Mouse (Mus musculus) liver, embryonic 11.5 days (tissue): ENCODE results near the gene Gins1. TPM values are rescaled to one million over a fixed set of nuclear protein-coding genes. Genes with fewer than 3 reads are reported as not detected.

Source experiments
- ATAC-seq: fragments of 200-750 bp; cut with Nextera tagmentation; replicated peaks from 2 replicates; pipeline ENCODE4 v1.8.0; 2017; ENCODE audit warnings: moderate number of reproducible peaks, mild to moderate bottlenecking, moderate TSS enrichment, moderate library complexity; ENCODE audit not compliant: low FRiP score
- DNase-seq: peaks from one replicate; pipeline ENCODE4 v3.0.0-alpha.2; 2017; ENCODE audit warnings: low spot score
- H3K27ac ChIP-seq: fragments of 300-500 bp; sonication (generic); 2 replicates; pipeline ENCODE4 v1.5.1; 2014; ENCODE audit warnings: mild to moderate bottlenecking, low read depth, low read length, control low read depth
- H3K27me3 ChIP-seq: fragments of 300-500 bp; sonication (generic); replicated peaks from 2 replicates; pipeline ENCODE4 v1.6.1; 2014; ENCODE audit warnings: low read length, mixed read lengths; ENCODE audit not compliant: control insufficient read depth, insufficient read depth
- H3K36me3 ChIP-seq: fragments of 300-500 bp; sonication (generic); 2 replicates; pipeline ENCODE4 v1.6.1; 2014; ENCODE audit warnings: mild to moderate bottlenecking, low read length, moderate library complexity, mixed read lengths; ENCODE audit not compliant: control insufficient read depth, insufficient read depth
- H3K4me1 ChIP-seq: fragments of 300-500 bp; sonication (generic); replicated peaks from 2 replicates; pipeline ENCODE4 v1.6.1; 2014; ENCODE audit warnings: low read length, mixed read lengths; ENCODE audit not compliant: control insufficient read depth, insufficient read depth
- H3K4me2 ChIP-seq: fragments of 300-500 bp; sonication (generic); 2 replicates; pipeline ENCODE4 v1.6.1; 2014; ENCODE audit warnings: mild to moderate bottlenecking, control low read depth, moderate library complexity
- H3K4me3 ChIP-seq: fragments of 300-500 bp; sonication (generic); 2 replicates; pipeline ENCODE4 v1.5.1; 2014; ENCODE audit warnings: low read depth, low read length, control low read depth
- H3K9ac ChIP-seq: fragments of 300-500 bp; sonication (generic); 2 replicates; pipeline ENCODE4 v1.6.1; 2014; ENCODE audit warnings: low read depth, low read length, control low read depth
- H3K9me3 ChIP-seq: fragments of 300-500 bp; sonication (generic); 2 replicates; pipeline ENCODE4 v1.6.1; 2016; ENCODE audit warnings: low read length, inconsistent platforms, mixed read lengths; ENCODE audit not compliant: control insufficient read depth
- WGBS: fragments of 180-500 bp; shearing (Covaris S2); extraction: QIAGEN DNeasy Blood & Tissue Kit; methylation state at CpG from one replicate; pipeline ENCODE4 v1.1.7; 2014; 5-methylcytosine and 5-hydroxymethylcytosine counted together
- polyA plus RNA-seq: library from polyadenylated mRNA; unstranded; fragments of >200 nt; fragmentation: Nextera tagmentation; extraction: Ambion mirVana; gene quantifications from 2 replicates; pipeline ENCODE4 v1.2.1, GENCODE M21; 2014

Gene Gins1
- 65.8 and 68.3 TPM in 2 replicates for polyA plus RNA-seq

DNA sequence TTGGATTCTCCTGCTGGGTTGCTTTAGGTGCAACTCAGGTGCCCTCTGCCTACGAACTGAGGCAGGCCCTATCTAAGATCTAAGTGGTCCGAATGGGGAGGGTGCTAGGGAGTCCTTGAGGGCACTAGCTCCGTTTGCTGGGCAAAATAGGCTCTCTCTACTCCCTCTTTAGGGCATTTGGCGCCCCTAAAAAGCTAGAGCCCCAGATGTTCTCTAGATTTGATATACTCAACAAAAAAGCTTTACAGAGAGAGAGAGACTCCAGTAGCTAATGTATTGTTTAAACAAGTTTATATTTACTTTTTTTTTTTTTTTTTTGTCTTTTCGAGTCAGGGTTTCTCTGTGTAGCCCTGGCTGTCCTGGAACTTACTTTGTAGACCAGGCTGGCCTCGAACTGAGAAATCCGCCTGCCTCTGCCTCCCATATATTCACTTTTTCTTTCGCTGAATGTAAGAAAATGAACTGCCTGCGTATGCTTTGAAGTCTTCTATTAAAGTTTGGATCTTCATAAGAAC is at the start of gene Gins1:
Gene Gins1, plus strand, starts transcription at position 465 of the 515 bp plus-strand sequence.
- H3K27ac ChIP-seq, result peak within 1 kb of the TSS; percentile 88
- H3K9me3 ChIP-seq, result no peaks in the 10 kb centered on the region
- DNase-seq (no peak), ATAC-seq (peak; percentile 60)
- no peaks in the 10 kb centered on the region for H3K27me3 ChIP-seq
- peak within 1 kb of the TSS; percentile 78 for H3K4me2 ChIP-seq
- H3K4me3 ChIP-seq, result peak within 1 kb of the TSS; percentile 78
- peaks cover 6% of the 10 kb centered on the region for H3K4me1 ChIP-seq
- no peaks in the 10 kb centered on the region for H3K36me3 ChIP-seq
- peak within 1 kb of the TSS; percentile 84 for H3K9ac ChIP-seq
- WGBS, result 30% methylated on average over 9 of the region's 9 CpGs

- 81% methylated on average over 9 of the region's 9 CpGs for WGBS
These were observed 46.3 kb upstream of the Gins1 start for GRCm38 (mm10) chr2:150858724-150859487.

DNA sequence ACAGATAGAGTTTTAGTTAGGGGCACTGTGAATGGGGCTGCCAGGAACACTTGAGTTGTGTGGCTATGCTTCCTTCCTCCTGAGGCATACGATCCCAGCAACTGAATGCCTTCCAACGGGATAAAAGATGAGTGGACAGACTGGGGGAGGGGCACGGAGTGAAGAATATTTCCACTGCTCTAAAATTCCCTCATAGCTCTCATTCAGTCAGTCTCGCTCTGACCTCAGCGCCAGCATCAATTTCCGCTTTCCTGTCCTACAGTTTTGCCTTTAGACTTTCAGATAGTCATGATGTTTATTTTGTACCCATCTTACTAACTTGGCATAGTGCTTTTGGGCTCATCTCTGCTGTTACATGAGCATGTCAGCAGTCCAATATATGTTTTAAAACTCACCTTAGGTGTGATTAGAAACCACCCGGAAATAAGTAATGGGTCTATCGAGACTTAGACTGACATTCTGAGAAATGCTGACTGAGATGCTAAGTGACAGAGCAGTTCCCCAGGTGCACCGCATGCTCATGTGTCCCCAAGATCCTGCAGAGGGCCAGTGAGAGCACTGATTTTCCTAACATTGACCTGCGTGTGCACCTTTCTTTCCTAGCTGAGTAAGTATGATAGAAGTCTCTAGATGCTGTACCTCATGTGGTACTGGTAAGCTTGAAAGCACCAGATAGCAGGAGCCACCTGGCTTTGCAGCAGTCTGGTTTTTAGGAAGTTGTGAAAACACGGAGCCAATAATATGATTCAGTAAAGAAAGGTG is 45.3 kb upstream of the Gins1 start:
- DNase-seq (no peak), ATAC-seq (no peak)

More at GRCm38 (mm10) chr2:150858724-150859487, 46.3 kb upstream of the Gins1 start:
- Histone ChIP-seq H3K9me3 (no peaks in the 10 kb centered on the region), H3K27me3 (no peaks in the 10 kb centered on the region), H3K4me1 (0 out of 2 replicates have a peak, but pooled peaks cover 3% of the 10 kb centered on the region), H3K4me3 (no peak overlapping the region), H3K4me2 (no peak overlapping the region), H3K9ac (no peak overlapping the region), H3K36me3 (no peaks in the 10 kb centered on the region), H3K27ac (no peak overlapping the region)
- ATAC-seq (no peak), DNase-seq (no peak)

DNA sequence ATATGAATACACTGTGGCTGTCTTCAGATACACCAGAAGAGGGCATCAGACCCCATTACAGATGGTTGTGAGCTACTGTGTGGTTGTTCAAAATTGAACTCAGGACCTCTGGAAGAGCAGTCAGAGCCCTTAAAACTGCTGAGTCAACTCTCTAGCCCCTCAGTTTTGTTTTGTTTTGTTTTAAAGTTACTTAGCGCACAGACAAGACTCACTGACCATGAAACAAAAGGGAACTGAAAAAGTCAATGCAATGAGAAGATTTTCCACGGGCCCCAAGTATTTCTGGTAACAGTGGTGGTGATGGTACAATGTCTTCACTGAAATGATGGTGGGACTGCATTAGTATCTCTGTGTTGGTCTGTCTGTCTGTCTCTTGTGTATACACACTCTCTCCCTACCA is 44.1 kb upstream of the Gins1 start:
- H3K4me3 ChIP-seq, result no peak overlapping the region
- no peak overlapping the region for H3K9ac ChIP-seq
- H3K4me2 ChIP-seq, result no peak overlapping the region
- no peak overlapping the region for H3K27ac ChIP-seq
- no peaks in the 10 kb centered on the region for H3K27me3 ChIP-seq
- ATAC-seq, result no peak
- no peaks in the 10 kb centered on the region for H3K9me3 ChIP-seq
- no peak for DNase-seq
- no peaks in the 10 kb centered on the region for H3K36me3 ChIP-seq
- 85% methylated on average over 2 of the region's 2 CpGs for WGBS
- H3K4me1 ChIP-seq, result 0 out of 2 replicates have a peak, but pooled peaks cover 2% of the 10 kb centered on the region

More for the DNA sequence above, 45.3 kb upstream of the Gins1 start:
- H3K9ac ChIP-seq, result no peak overlapping the region
- no peak overlapping the region for H3K27ac ChIP-seq
- H3K36me3 ChIP-seq, result no peaks in the 10 kb centered on the region
- WGBS, result 80% methylated on average over 11 of the region's 11 CpGs
- 0 out of 2 replicates have a peak, but pooled peaks cover 3% of the 10 kb centered on the region for H3K4me1 ChIP-seq
- no peak overlapping the region for H3K4me3 ChIP-seq
- H3K9me3 ChIP-seq, result no peaks in the 10 kb centered on the region
- no peaks in the 10 kb centered on the region for H3K27me3 ChIP-seq
- no peak overlapping the region for H3K4me2 ChIP-seq

- H3K4me3 ChIP-seq, result no peak overlapping the region
- no peak for DNase-seq
- no peak for ATAC-seq
These were observed 38.2 kb upstream of the Gins1 start for GRCm38 (mm10) chr2:150867021-150867420.

DNA sequence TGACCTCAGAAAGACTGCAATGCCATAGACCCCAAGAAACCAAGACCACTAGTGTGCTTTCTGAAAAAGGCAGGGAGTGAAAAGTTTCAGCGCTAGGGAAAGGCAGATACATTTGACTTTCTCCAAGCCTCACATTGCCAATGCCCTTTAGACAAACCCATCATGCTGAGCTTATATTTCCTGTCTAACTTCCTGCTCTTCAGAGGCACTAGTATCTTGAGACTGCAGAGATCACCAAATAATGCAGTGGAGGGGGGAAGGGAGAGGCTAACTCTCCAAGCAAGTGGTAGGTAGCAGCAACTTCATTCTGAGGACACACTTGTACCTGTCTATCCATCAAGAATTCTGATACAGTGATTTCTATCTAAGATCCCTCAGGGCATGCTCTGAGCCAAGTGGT is 35.8 kb upstream of the Gins1 start:
- H3K4me1 ChIP-seq, result no peaks in the 10 kb centered on the region; the same call in 1 of the 2 replicates
- no peak overlapping the region for H3K4me2 ChIP-seq
- no peak overlapping the region for H3K9ac ChIP-seq
- no peak overlapping the region for H3K4me3 ChIP-seq
- H3K27ac ChIP-seq, result no peak overlapping the region
- no peaks in the 10 kb centered on the region for H3K9me3 ChIP-seq
- 53% methylated on average over 1 of the region's 1 CpGs for WGBS
- DNase-seq (no peak), ATAC-seq (no peak)
- no peaks in the 10 kb centered on the region for H3K36me3 ChIP-seq
- H3K27me3 ChIP-seq, result no peaks in the 10 kb centered on the region

More at GRCm38 (mm10) chr2:150867021-150867420, 38.2 kb upstream of the Gins1 start:
- Histone ChIP-seq H3K36me3 (no peaks in the 10 kb centered on the region), H3K9ac (no peak overlapping the region), H3K27me3 (no peaks in the 10 kb centered on the region), H3K9me3 (no peaks in the 10 kb centered on the region), H3K27ac (no peak overlapping the region), H3K4me1 (no peaks in the 10 kb centered on the region; the same call in 1 of the 2 replicates), H3K4me2 (no peak overlapping the region)
- 86% methylated on average over 2 of the region's 2 CpGs for WGBS

GRCm38 (mm10) chr2:150874508-150874907 is 30.7 kb upstream of the Gins1 start:
- DNase-seq, result no peak
- Histone ChIP-seq H3K9ac (no peak overlapping the region), H3K4me3 (no peak overlapping the region), H3K36me3 (no peaks in the 10 kb centered on the region), H3K9me3 (no peaks in the 10 kb centered on the region), H3K27ac (no peak overlapping the region), H3K27me3 (no peaks in the 10 kb centered on the region), H3K4me2 (no peak overlapping the region), H3K4me1 (peaks cover 6% of the 10 kb centered on the region)
- no peak for ATAC-seq
- 85% methylated on average over 1 of the region's 1 CpGs for WGBS

DNA sequence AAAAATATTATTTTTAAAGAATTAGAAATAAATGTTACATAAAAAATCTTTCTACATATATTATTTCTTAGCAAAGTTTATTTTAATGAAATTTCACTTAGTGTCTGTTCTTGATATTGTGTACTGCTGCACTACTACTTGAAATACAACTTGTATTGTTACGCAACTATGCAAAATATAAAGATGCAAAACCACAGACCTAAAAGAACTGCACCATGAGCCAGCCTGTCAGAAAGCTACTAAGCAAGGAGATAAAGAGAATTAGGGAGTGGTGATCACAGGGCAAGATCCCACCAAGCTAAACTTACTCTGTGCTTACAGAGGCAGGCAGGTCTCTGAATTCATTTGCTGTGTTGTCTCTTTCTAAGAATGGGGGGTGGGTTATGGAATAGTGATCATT is 30.0 kb upstream of the Gins1 start:
- no peaks in the 10 kb centered on the region for H3K9me3 ChIP-seq
- H3K4me3 ChIP-seq, result no peak overlapping the region
- ATAC-seq (no peak), DNase-seq (no peak)
- no peak overlapping the region for H3K4me2 ChIP-seq
- H3K4me1 ChIP-seq, result peaks cover 6% of the 10 kb centered on the region
- H3K27me3 ChIP-seq, result no peaks in the 10 kb centered on the region
- whole genome bisulfite sequencing, result 92% methylated on average over 1 of the region's 1 CpGs
- no peaks in the 10 kb centered on the region for H3K36me3 ChIP-seq
- H3K9ac ChIP-seq, result no peak overlapping the region
- no peak overlapping the region for H3K27ac ChIP-seq
